Mouse (Mus musculus) brown adipose tissue, adult 24 weeks (tissue): Measurements from ENCODE around the gene Cnot10. TPM values are rescaled to one million over a fixed set of nuclear protein-coding genes. Genes with fewer than 3 reads are reported as not detected.

Experiments
- H3K27ac ChIP-seq: fragments of 200-500 bp; replicated peaks from 2 replicates; pipeline ENCODE4 v1.5.1; 2012; ENCODE audit warnings: low read depth, mild to moderate bottlenecking, low read length
- H3K4me1 ChIP-seq: fragments of 200-500 bp; 2 replicates; pipeline ENCODE4 v1.6.1; 2012; ENCODE audit warnings: low read length, mixed read lengths; ENCODE audit not compliant: control insufficient read depth, insufficient read depth, insufficient read length
- H3K4me3 ChIP-seq: fragments of 200-500 bp; 2 replicates; pipeline ENCODE4 v1.5.1; 2012; ENCODE audit warnings: low read depth, mild to moderate bottlenecking, low read length, moderate library complexity; ENCODE audit not compliant: insufficient read depth
- polyA plus RNA-seq: library from polyadenylated mRNA; stranded (reverse); fragments of >200 nt; gene quantifications from 2 replicates; pipeline ENCODE4 v1.2.4, GENCODE M21; 2012; ENCODE audit not compliant: missing spikeins, insufficient read depth, insufficient read length

The Cnot10 gene
- polyA plus RNA-seq, 1 experiment = 13.2 TPM

DNA sequence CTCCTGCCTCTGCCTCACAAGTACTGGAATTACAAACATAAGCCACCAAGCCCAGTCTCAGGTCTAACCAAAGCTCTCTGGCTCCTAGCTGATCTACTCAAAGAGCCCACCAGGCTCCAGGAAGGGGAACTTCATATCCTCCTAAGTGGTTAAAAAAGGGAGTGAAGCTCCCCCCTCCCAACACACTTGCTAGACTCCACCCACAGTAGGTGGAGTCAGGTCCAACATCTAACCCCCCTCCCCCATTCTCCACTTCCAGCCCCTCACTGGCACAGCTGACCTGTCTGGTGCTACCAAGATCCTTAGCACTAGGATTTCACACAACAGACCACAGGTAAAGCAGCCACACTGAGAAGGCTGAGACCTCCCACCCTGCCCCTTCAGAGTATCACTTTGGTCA is 86.2 kb downstream of the Cnot10 start:
- H3K4me3 ChIP-seq = no peak overlapping the region
- H3K27ac ChIP-seq = no peak overlapping the region
- H3K4me1 ChIP-seq = no peaks in the 10 kb centered on the region

DNA sequence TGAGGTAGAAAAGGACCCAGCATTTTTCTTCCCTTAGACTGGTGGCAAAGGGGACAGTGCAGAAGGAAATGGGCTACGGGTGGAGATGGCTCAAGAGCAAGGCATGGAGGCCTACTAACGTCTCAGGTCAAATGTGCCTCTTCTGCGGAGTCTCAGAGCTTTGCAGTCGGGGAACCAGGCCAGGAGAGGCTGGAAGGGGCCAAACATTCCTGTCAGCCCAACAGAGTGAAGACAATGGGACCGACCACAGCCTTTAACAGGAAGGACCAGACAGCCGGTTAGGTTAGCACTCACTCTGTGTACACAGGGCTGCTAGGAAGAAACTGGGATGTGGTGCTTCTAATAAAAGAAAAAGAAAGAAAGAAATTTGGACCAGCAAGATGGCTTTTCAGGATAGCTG is 90.0 kb downstream of the Cnot10 start:
- Histone ChIP-seq H3K27ac (no peak overlapping the region), H3K4me1 (no peaks in the 10 kb centered on the region), H3K4me3 (no peak overlapping the region)

DNA sequence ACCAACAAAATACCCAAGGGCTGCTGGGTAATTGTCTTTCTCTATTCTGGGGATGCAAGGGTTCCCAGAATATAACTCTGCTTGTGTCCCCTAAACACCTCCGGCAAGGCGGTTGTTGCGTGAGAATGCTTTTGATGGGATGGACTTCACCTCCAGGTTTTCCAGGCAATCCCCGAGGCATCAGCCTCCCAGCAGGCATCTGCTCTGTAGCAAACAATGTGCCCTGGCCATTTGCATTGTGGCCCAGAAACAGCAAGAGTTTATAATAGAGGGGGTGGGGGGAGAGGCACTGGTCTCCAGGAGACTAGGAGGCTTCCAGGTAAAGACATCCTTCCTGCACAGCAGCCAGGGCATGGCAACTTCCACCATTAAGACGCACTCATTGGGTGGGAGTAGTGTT is 90.9 kb downstream of the Cnot10 start:
- Histone ChIP-seq H3K27ac (no peak overlapping the region), H3K4me1 (no peaks in the 10 kb centered on the region), H3K4me3 (no peak overlapping the region)

- Histone ChIP-seq H3K27ac (no peak overlapping the region), H3K4me1 (no peaks in the 10 kb centered on the region)
Observed at GRCm38 (mm10) chr9:114548496-114548895, 91.5 kb downstream of the Cnot10 start.

DNA sequence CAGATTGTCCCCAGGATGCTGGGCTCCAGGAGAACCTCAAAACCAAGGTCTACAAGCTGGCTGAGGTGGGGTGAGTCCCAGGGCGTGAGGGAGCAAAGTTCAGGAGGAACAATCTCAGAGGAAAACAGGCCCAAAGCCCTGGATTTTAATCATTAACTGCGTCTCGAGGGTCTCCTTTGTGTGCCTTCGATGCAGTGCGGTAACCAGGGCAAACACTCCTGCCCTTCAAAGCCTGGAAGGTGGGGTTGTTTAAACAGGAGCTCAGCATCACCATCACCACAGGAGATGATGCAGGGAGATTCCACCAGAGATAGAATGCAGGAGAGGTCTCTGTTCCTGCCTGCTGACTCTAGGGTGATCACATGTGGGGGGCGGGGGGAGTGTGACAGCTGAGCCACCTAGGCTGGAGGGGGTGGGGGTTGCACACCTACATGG is 92.3 kb downstream of the Cnot10 start:
- Histone ChIP-seq H3K4me3 (no peak overlapping the region), H3K4me1 (no peaks in the 10 kb centered on the region), H3K27ac (no peak overlapping the region)

More at GRCm38 (mm10) chr9:114548496-114548895, 91.5 kb downstream of the Cnot10 start:
- no peak overlapping the region for H3K4me3 ChIP-seq

GRCm38 (mm10) chr9:114546765-114547164 is 93.2 kb downstream of the Cnot10 start:
- H3K4me3 ChIP-seq = no peak overlapping the region
- no peaks in the 10 kb centered on the region for H3K4me1 ChIP-seq
- no peak overlapping the region for H3K27ac ChIP-seq

GRCm38 (mm10) chr9:114544754-114545393 is 95.1 kb downstream of the Cnot10 start:
- Histone ChIP-seq H3K27ac (no peak overlapping the region), H3K4me1 (no peaks in the 10 kb centered on the region), H3K4me3 (no peak overlapping the region)

DNA sequence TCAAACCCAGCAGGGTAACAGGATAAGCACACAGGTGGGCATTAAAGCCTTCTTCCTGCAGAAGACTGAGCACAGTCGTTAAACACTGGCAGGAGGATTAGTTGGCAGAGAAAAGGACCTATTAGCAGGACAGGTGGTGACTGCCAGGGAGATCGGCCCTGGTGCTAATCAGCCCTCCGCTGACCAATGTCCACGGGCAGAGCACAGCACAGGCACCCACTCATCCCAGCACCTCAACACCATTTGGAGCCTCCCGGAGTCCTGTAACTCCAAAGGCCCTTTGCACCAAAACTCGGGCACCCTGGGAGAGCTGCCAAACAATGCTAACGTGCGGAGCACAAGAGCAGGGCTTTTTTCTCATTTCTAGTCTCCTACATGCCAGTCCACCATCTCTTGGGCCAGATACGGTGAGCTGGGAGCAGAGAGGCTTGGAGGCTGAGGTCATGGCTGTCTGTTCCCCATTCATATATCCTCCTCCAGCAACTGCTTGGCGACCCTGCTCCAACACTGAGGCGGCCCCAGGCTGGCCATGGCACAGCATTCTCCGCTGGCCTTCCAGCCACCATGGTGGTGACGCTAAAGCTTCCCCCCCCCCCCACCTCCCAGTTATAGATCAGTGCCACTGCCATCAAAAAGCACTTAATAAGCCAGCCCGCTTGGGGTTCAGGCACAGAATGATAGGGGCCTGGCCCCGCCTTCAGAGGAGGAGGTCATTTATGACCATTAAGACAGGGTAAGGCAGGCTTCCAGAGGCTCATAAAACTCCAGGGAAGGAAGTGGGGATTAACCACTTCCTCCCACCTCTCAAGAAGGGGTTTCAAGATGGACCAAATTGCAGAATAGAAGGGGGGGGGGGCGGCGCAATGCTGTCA is 95.9 kb downstream of the Cnot10 start:
- Histone ChIP-seq H3K4me3 (no peak overlapping the region), H3K4me1 (no peaks in the 10 kb centered on the region), H3K27ac (no peak overlapping the region)

DNA sequence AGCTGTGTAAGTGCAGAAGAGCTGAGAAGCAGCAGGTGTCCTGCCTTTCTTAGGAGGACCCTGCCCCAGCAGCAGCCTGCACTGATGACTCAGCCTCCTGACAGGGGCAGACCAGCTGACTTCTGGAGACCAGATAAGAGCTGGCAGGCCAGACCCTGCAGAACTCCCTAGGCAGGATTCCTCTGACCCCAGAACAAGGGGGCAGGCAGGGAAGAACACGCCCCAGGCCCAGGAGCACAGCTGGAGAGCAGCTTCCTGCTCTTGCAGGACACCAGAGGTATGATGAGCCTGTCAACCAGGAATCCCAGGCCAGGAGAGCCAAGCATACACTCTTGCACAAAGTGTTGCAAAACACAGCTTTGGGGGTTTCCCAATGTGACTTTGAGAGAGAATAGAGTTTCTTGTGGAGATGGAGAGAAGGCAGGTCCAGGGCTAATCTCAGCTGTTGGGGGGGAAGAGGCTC is 98.7 kb downstream of the Cnot10 start:
- Histone ChIP-seq H3K4me1 (no peaks in the 10 kb centered on the region), H3K27ac (no peak overlapping the region), H3K4me3 (no peak overlapping the region)

DNA sequence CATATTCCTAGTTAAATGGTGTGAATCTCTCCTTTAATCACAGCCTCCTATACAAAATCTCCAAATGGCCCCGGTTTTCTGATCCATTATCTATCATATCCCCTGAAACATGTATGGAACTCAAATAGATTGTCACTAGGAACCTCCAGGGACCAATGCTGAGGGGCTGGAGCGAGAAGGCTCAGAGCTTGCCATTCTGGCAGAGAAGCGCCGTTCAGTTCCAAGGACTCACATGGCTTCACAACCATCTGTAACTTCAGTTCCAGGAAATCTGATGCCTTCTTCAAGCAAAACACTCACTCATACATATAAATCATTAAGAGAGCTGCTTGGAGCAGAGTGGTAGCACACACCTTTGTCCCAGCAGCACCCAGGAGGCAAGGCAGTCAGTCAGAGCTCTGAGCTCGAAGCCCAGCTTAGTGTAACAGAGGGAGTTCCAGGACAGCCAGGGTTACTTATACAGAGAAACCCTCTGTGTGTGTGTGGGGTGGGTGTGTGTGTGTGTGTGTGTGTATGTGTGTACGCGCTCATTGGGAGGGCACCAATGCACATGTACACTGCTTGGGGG is 100.9 kb downstream of the Cnot10 start:
- no peaks in the 10 kb centered on the region for H3K4me1 ChIP-seq
- no peak overlapping the region for H3K27ac ChIP-seq
- no peak overlapping the region for H3K4me3 ChIP-seq

DNA sequence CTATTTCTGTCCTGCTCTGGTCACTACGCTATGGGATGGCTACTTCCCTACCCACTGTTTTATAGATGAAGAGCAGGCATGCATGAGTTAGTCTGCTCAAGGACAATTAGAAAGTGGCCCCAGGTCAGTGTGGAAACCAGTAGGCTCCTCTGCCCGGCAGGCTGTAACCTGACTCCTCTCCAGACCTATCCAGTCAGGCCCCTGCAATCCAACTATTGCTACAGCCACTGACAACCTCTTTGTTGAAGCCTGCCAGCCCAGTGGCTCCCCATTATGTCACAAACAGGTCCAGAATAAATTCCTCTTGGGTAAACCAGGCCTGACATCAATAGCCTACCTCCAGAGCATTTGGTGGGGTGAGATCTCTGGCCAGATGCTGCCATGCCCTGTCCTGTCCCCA is 103.4 kb downstream of the Cnot10 start:
- Histone ChIP-seq H3K27ac (no peak overlapping the region), H3K4me3 (no peak overlapping the region)

More for the DNA sequence above, 103.4 kb downstream of the Cnot10 start:
- no peaks in the 10 kb centered on the region for H3K4me1 ChIP-seq

Other genes with a start within 250 kb of the Cnot10 start
- 53.4 and 60.5 TPM in 2 replicates for gene Crtap, start 249.5 kb downstream of the Cnot10 start, polyA plus RNA-seq
- 9.2 and 10.5 TPM in 2 replicates for gene Glb1, start 239.1 kb downstream of the Cnot10 start, polyA plus RNA-seq
- 1.1 and 1.5 TPM in 2 replicates for gene Tmppe, start 239.1 kb downstream of the Cnot10 start, polyA plus RNA-seq
- not detected in 2 replicates for gene Ccr4, start 135.3 kb downstream of the Cnot10 start, polyA plus RNA-seq
- not detected in 2 replicates for gene C130032M10Rik, start 124.5 kb downstream of the Cnot10 start, polyA plus RNA-seq
- gene Trim71, start 75.8 kb downstream of the Cnot10 start, polyA plus RNA-seq = not detected in 2 replicates
- gene Dync1li1, start 48.6 kb upstream of the Cnot10 start, polyA plus RNA-seq = 20.7 and 22.8 TPM in 2 replicates
- 21.0 and 25.5 TPM in 2 replicates for gene Cmtm6, start 90.9 kb upstream of the Cnot10 start, polyA plus RNA-seq
- 1.9 and 7.8 TPM in 2 replicates for gene Cmtm7, start 141.7 kb upstream of the Cnot10 start, polyA plus RNA-seq
- gene Cmtm8, start 204.0 kb upstream of the Cnot10 start, polyA plus RNA-seq = 3.6 and 5.0 TPM in 2 replicates